Mouse (Mus musculus) lung, embryonic 16.5 days (tissue): ENCODE data around the gene Defb22. TPM values are rescaled to one million over a fixed set of nuclear protein-coding genes. Genes with fewer than 3 reads are reported as not detected.

Experiments
- polyA plus RNA-seq: library from polyadenylated mRNA; unstranded; fragments of >200 nt; fragmentation: Nextera tagmentation; extraction: Ambion mirVana; gene quantifications from 2 replicates; pipeline ENCODE4 v1.2.1, GENCODE M21; 2015

Gene Defb22
- polyA plus RNA-seq, 1 experiment from 2014 or later, result not detected

Other genes with a start within 250 kb of the Defb22 start
- gene Tbc1d20, start 196.3 kb downstream of the Defb22 start, polyA plus RNA-seq, result 39.2 and 39.3 TPM in 2 replicates
- gene Rbck1, start 157.5 kb downstream of the Defb22 start, polyA plus RNA-seq, result 88.1 and 92.0 TPM in 2 replicates
- 5.0 and 5.2 TPM in 2 replicates for gene Trib3, start 146.1 kb downstream of the Defb22 start, polyA plus RNA-seq
- gene Nrsn2, start 113.5 kb downstream of the Defb22 start, polyA plus RNA-seq, result 0.40 and 0.62 TPM in 2 replicates
- gene Sox12, start 92.1 kb downstream of the Defb22 start, polyA plus RNA-seq, result 7.4 and 8.1 TPM in 2 replicates
- gene Zcchc3, start 75.1 kb downstream of the Defb22 start, polyA plus RNA-seq, result 22.2 and 25.9 TPM in 2 replicates
- gene 6820408C15Rik, start 74.6 kb downstream of the Defb22 start, polyA plus RNA-seq, result 8.5 and 10.5 TPM in 2 replicates
- gene Defb23, start 25.5 kb downstream of the Defb22 start, polyA plus RNA-seq, result not detected in 2 replicates
- gene Defb20, start 13.1 kb downstream of the Defb22 start, polyA plus RNA-seq, result not detected in 2 replicates
- gene Defb26, start 21.6 kb upstream of the Defb22 start, polyA plus RNA-seq, result not detected in 2 replicates
- gene Defb28, start 28.1 kb upstream of the Defb22 start, polyA plus RNA-seq, result not detected in 2 replicates
- not detected in 2 replicates for gene Defb29, start 50.0 kb upstream of the Defb22 start, polyA plus RNA-seq
- not detected in 2 replicates for gene Gm17416, start 79.2 kb upstream of the Defb22 start, polyA plus RNA-seq
- not detected in 2 replicates for gene Defb21, start 82.6 kb upstream of the Defb22 start, polyA plus RNA-seq
- gene Defb19, start 90.2 kb upstream of the Defb22 start, polyA plus RNA-seq, result not detected in 2 replicates
- not detected in 2 replicates for gene Defb45, start 109.3 kb upstream of the Defb22 start, polyA plus RNA-seq
- not detected in 2 replicates for gene Defb36, start 114.2 kb upstream of the Defb22 start, polyA plus RNA-seq
- 1.2 and 3.7 TPM in 2 replicates for gene Defb25, start 132.9 kb upstream of the Defb22 start, polyA plus RNA-seq
- 8.4 and 8.6 TPM in 2 replicates for gene Rem1, start 136.8 kb upstream of the Defb22 start, polyA plus RNA-seq
- gene H13, start 179.3 kb upstream of the Defb22 start, polyA plus RNA-seq, result 96.3 and 98.8 TPM in 2 replicates
- 26.1 and 27.4 TPM in 2 replicates for gene Mcts2, start 196.9 kb upstream of the Defb22 start, polyA plus RNA-seq
- 186 and 189 TPM in 2 replicates for gene Id1, start 246.1 kb upstream of the Defb22 start, polyA plus RNA-seq